Mouse (Mus musculus) cerebellum, adult 2 months (tissue): ENCODE measurements around the gene Sox5.

Experiments
- CTCF ChIP-seq: fragments of 200-500 bp; IDR thresholded peaks from 2 replicates; pipeline ENCODE4 v1.5.1; 2011; ENCODE audit warnings: low read depth, mild to moderate bottlenecking, control low read depth, low read length, moderate library complexity, borderline replicate concordance; ENCODE audit not compliant: insufficient read depth
- POLR2A ChIP-seq: fragments of 200-500 bp; IDR thresholded peaks from 2 replicates; pipeline ENCODE4 v1.6.1; 2011; ENCODE audit warnings: low read length, control low read depth, borderline replicate concordance; ENCODE audit not compliant: insufficient read depth

DNA sequence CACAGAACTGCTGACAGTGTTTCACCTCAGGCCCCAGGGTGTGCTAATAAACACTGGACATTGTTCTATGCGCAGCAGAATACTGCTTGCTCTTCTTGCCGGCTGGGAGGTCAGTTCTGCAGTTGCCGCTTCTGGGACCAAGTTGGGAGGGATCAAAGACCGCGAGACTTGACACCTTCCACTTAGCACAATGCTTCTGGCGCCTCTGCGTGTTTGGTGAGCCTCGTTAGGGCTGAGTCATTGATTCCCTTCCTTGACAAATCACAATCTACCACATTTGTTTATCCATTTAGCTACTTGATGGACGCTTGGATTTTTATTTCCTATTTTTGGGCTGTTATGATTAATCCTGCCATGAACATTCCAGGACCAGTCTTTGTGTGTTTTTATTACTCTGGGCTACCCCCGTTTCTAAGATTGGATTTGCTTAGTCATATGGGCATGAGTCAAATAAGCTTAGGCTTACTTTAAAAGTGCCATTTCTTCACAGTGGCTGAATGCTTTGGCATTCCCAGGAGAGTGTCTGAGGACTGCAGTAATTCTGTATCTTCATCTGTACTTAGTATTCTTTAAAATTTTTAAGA lies 865.5 kb downstream of the Sox5 start:
- TF ChIP-seq POLR2A (no peak), CTCF (no peak)
